Mouse (Mus musculus) heart, embryonic 15.5 days (tissue): ENCODE measurements around the gene Olfr970. TPM values are rescaled to one million over a fixed set of nuclear protein-coding genes. Genes with fewer than 3 reads are reported as not detected.
"Not testable (repeated sequence)": the region's sequence is repeated elsewhere in the genome, so short reads cannot be mapped to it uniquely, and the experiment has no call there.

ENCODE experiments used
- ATAC-seq: fragments of 200-750 bp; cut with Nextera tagmentation; replicated peaks from 2 replicates; pipeline ENCODE4 v1.8.0; 2017; ENCODE audit warnings: low read depth, moderate TSS enrichment; ENCODE audit not compliant: insufficient number of reproducible peaks, insufficient read depth, low FRiP score
- H3K27ac ChIP-seq: fragments of 300-500 bp; sonication (generic); 2 replicates; pipeline ENCODE4 v1.5.1; 2015; ENCODE audit warnings: mild to moderate bottlenecking, inconsistent platforms
- H3K27me3 ChIP-seq: fragments of 300-500 bp; sonication (generic); 2 replicates; pipeline ENCODE4 v1.6.1; 2015; ENCODE audit warnings: inconsistent platforms
- H3K36me3 ChIP-seq: fragments of 300-500 bp; sonication (generic); 2 replicates; pipeline ENCODE4 v1.6.1; 2015; ENCODE audit warnings: mild to moderate bottlenecking, inconsistent platforms
- H3K4me1 ChIP-seq: fragments of 300-500 bp; sonication (generic); replicated peaks from 2 replicates; pipeline ENCODE4 v1.6.1; 2015; ENCODE audit warnings: inconsistent platforms
- H3K4me2 ChIP-seq: fragments of 300-500 bp; sonication (generic); 2 replicates; pipeline ENCODE4 v1.6.1; 2015; ENCODE audit warnings: inconsistent platforms, mild to moderate bottlenecking, moderate library complexity
- H3K4me3 ChIP-seq: fragments of 300-500 bp; sonication (generic); 2 replicates; pipeline ENCODE4 v1.5.1; 2015; ENCODE audit warnings: mild to moderate bottlenecking, inconsistent platforms
- H3K9ac ChIP-seq: fragments of 300-500 bp; sonication (generic); 2 replicates; pipeline ENCODE4 v1.6.1; 2015; ENCODE audit warnings: mild to moderate bottlenecking, inconsistent platforms
- H3K9me3 ChIP-seq: fragments of 300-500 bp; sonication (generic); replicated peaks from 2 replicates; pipeline ENCODE4 v1.6.1; 2016; ENCODE audit warnings: inconsistent platforms
- WGBS: fragments of 180-500 bp; shearing (Covaris S2); methylation state at CpG from one replicate; pipeline ENCODE4 v1.1.7; 2015; ENCODE audit warnings: mixed read lengths; 5-methylcytosine and 5-hydroxymethylcytosine counted together
- polyA plus RNA-seq: library from polyadenylated mRNA; unstranded; fragments of >200 nt; fragmentation: Nextera tagmentation; extraction: Ambion mirVana; gene quantifications from 2 replicates; pipeline ENCODE4 v1.2.1, GENCODE M21; 2015

Olfr970 gene
- not detected in 2 replicates for polyA plus RNA-seq

DNA sequence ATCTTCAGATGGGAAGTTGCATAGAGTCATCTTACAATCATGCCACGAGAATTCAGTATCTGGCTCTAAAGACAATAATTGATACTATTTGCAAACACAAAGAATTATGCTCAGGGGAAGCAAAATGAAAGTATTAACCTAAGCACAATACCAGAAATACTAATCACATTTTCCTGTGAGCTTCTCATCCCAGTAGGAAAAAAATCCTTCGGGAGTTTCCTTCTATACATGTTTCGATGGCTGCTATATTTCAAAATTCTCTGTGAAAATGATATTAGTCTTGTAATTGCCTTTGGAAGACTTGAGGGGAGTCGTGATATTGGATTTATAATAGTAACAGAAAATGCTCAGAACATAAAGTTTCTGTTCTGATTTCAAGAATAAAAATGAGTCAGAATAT is at the start of gene Olfr970:
Gene Olfr970 (plus strand): TSS at position 301 of the 400 bp plus-strand sequence.
- no peaks in the 10 kb centered on the region for H3K9me3 ChIP-seq
- no peaks in the 10 kb centered on the region for H3K36me3 ChIP-seq
- 70% methylated on average over 4 of the region's 4 CpGs for WGBS
- no peaks in the 10 kb centered on the region for H3K27me3 ChIP-seq
- no peaks in the 10 kb centered on the region for H3K4me1 ChIP-seq
- H3K4me2 ChIP-seq = no peak within 1 kb of the TSS
- H3K4me3 ChIP-seq = no peak within 1 kb of the TSS
- no peak for ATAC-seq
- H3K27ac ChIP-seq = no peak within 1 kb of the TSS
- no peak within 1 kb of the TSS for H3K9ac ChIP-seq

DNA sequence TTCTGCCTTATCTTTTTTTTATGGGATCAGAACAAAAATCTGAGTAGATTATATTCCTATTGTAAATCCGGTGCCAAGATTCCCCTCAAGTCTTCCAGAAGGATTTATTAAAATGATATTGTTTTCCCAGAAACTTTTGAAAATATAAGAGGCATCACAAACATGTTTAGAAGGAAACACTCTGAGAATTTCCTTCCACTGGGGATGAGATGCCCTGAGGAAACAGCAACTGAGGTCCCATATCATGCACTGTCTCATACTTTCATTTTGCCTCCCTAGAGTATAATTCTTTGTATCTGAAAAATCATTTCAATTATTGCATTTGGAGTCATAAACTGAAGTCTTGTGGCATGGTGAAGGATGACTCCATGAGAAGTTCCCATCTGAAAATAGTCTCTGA is 25.5 kb upstream of the Olfr970 start, which contains the start of gene Olfr968:
Gene Olfr968 (minus strand): TSS at position 101 of the 400 bp plus-strand sequence.
- Histone ChIP-seq H3K9me3 (no peaks in the 10 kb centered on the region), H3K4me3 (no peak within 1 kb of the TSS), H3K27ac (no peak within 1 kb of the TSS), H3K4me2 (no peak within 1 kb of the TSS), H3K27me3 (no peaks in the 10 kb centered on the region), H3K9ac (no peak within 1 kb of the TSS), H3K4me1 (no peaks in the 10 kb centered on the region), H3K36me3 (no peaks in the 10 kb centered on the region)
- no peak for ATAC-seq
- WGBS = 52% methylated on average over 1 of the region's 1 CpGs

DNA sequence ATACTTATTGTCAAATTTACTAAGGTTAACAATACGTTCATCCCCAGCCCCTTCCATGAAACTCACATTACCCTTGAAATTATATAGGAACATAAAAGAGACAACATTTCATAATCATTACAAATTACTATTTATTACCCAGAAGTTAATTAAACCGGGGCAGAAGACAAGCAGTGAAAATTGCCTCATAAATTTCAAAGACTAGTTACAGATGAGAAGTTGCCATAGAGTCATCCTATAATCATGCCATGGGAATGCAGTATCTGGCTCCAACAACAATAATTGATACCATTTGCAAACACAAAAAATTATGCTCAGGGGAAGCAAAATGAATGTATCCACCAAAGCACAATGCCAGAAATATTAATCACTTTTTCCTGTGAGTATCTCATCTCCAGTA is 18.1 kb upstream of the Olfr970 start, which contains the start of gene Olfr969:
Gene Olfr969 (plus strand): TSS at position 388 of the 400 bp plus-strand sequence.
- H3K4me2 ChIP-seq = no peak within 1 kb of the TSS
- no peaks in the 10 kb centered on the region for H3K36me3 ChIP-seq
- H3K9me3 ChIP-seq = no peaks in the 10 kb centered on the region
- no peak for ATAC-seq
- H3K27me3 ChIP-seq = no peaks in the 10 kb centered on the region
- 61% methylated on average over 2 of the region's 2 CpGs for WGBS
- H3K9ac ChIP-seq = no peak within 1 kb of the TSS
- H3K4me3 ChIP-seq = no peak within 1 kb of the TSS
- no peak within 1 kb of the TSS for H3K27ac ChIP-seq
- no peaks in the 10 kb centered on the region for H3K4me1 ChIP-seq

DNA sequence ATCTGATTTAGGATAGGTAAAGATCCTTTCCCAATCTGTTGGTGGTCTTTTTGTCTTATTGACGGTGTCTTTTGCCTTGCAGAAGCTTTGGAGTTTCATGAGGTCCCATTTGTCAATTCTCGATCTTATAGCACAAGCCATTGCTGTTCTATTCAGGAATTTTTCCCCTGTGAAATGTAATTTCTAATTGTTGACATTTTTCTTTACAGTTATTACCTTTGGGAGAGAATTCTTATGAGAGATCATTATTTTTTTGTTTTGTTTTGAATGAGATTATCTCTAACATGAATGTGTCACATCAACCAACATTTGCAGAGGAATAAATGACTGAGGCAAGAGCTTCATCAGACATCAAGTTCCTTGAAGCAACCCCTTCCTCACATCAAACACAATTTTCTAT is 27.9 kb downstream of the Olfr970 start, which contains the start of gene Olfr971:
Gene Olfr971 (plus strand): TSS at position 301 of the 400 bp plus-strand sequence.
- 78% methylated on average over 2 of the region's 2 CpGs for WGBS
- H3K27ac ChIP-seq, H3K9me3 ChIP-seq, H3K4me2 ChIP-seq, H3K9ac ChIP-seq, H3K27me3 ChIP-seq, H3K4me3 ChIP-seq, ATAC-seq, H3K36me3 ChIP-seq, H3K4me1 ChIP-seq: not testable (repeated sequence)

DNA sequence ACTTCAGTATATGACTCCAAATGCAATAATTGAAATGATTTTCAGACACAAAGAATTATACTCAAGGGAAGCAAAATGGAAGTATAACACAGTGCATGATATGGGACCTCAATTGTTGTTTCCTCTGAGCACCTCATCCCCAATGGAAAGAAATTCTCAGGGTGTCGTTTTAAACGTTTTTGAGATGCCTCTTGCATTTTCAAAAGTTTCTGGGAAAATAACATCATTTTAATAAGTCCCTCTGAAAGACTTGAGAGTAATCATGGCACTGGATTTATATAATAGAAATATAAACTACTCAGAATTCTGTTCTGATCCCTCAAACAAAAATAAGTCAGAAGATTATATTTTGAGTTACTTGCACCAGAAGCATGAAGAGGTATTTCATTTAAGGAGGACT is 57.5 kb downstream of the Olfr970 start, which contains the start of gene Olfr972:
Gene Olfr972 (plus strand): TSS at position 301 of the 400 bp plus-strand sequence.
- no peak within 1 kb of the TSS for H3K9ac ChIP-seq
- no peak for ATAC-seq
- no peaks in the 10 kb centered on the region for H3K36me3 ChIP-seq
- no peaks in the 10 kb centered on the region for H3K4me1 ChIP-seq
- H3K4me2 ChIP-seq = no peak within 1 kb of the TSS
- H3K27ac ChIP-seq = no peak within 1 kb of the TSS
- H3K9me3 ChIP-seq = no peaks in the 10 kb centered on the region
- 44% methylated on average over 2 of the region's 2 CpGs for WGBS
- H3K4me3 ChIP-seq = no peak within 1 kb of the TSS
- no peaks in the 10 kb centered on the region for H3K27me3 ChIP-seq

Other genes with a start within 250 kb of the Olfr970 start
- not detected in 2 replicates for gene Olfr959, start 233.3 kb upstream of the Olfr970 start, polyA plus RNA-seq
- 8.2 and 11.3 TPM in 2 replicates for gene AW551984, start 204.5 kb upstream of the Olfr970 start, polyA plus RNA-seq
- not detected in 2 replicates for gene Olfr148, start 198.2 kb upstream of the Olfr970 start, polyA plus RNA-seq
- gene Olfr960, start 187.5 kb upstream of the Olfr970 start, polyA plus RNA-seq = not detected in 2 replicates
- not detected in 2 replicates for gene Olfr961, start 163.8 kb upstream of the Olfr970 start, polyA plus RNA-seq
- gene Olfr963, start 141.7 kb upstream of the Olfr970 start, polyA plus RNA-seq = not detected in 2 replicates
- not detected in 2 replicates for gene Olfr149, start 101.7 kb upstream of the Olfr970 start, polyA plus RNA-seq
- gene Olfr965, start 97.5 kb upstream of the Olfr970 start, polyA plus RNA-seq = not detected in 2 replicates
- gene Olfr150, start 77.9 kb upstream of the Olfr970 start, polyA plus RNA-seq = not detected in 2 replicates
- not detected in 2 replicates for gene Olfr967, start 62.6 kb upstream of the Olfr970 start, polyA plus RNA-seq
- gene Olfr968, start 25.6 kb upstream of the Olfr970 start, polyA plus RNA-seq = not detected in 2 replicates
- gene Olfr969, start 17.9 kb upstream of the Olfr970 start, polyA plus RNA-seq = not detected in 2 replicates
- gene Olfr971, start 28.0 kb downstream of the Olfr970 start, polyA plus RNA-seq = not detected in 2 replicates
- not detected in 2 replicates for gene Olfr972, start 57.6 kb downstream of the Olfr970 start, polyA plus RNA-seq
- not detected in 2 replicates for gene Olfr229, start 98.5 kb downstream of the Olfr970 start, polyA plus RNA-seq
- not detected in 2 replicates for gene Olfr974, start 128.6 kb downstream of the Olfr970 start, polyA plus RNA-seq
- not detected in 2 replicates for gene Olfr975, start 143.2 kb downstream of the Olfr970 start, polyA plus RNA-seq
- not detected in 2 replicates for gene Olfr976, start 152.3 kb downstream of the Olfr970 start, polyA plus RNA-seq
- not detected in 2 replicates for gene Olfr978, start 183.3 kb downstream of the Olfr970 start, polyA plus RNA-seq
- not detected in 2 replicates for gene Olfr979, start 194.6 kb downstream of the Olfr970 start, polyA plus RNA-seq
- not detected in 2 replicates for gene Olfr980, start 200.7 kb downstream of the Olfr970 start, polyA plus RNA-seq
- not detected in 2 replicates for gene Olfr981, start 212.6 kb downstream of the Olfr970 start, polyA plus RNA-seq